Comparison of ENCODE assay signal across 28 mouse cellular contexts in genomic region chr14:72684857-72685370, GRCm38 (mm10). TPM values are rescaled to one million over a fixed set of nuclear protein-coding genes. Genes with fewer than 3 reads are reported as not detected.
DNase-seq lines count a peak whose midpoint lies in the region; ATAC-seq and TF ChIP-seq lines count a peak whose summit lies in the region.
"Had no signal": no experiment of that assay in that cellular context is flagged by ENCODE, and none has a peak within 500 bp of the region (broad histone marks: within the 10 kb centered on the region; RNA-seq: fewer than 3 reads in every experiment).

No protein-coding gene starts in this region.

- dilution Hi-C loops in CH12.LX (cut with MboI; ENCODE audit: extremely low pct_ligation_motif_present, extremely low pct_unique_long_range_greater_than_20kb, low sequenced_read_pairs): no loop called here

- H3K4me1 ChIP-seq in CH12.LX (ENCODE audit: control insufficient read depth in 1 of 2, insufficient read depth in 2 of 2): peaks cover 5 to 50% of the 10 kb centered on the region in 2 experiments
- no peaks in the 10 kb centered on the region for H3K4me1 ChIP-seq in hindbrain, embryonic 13.5 days (replicated peaks)
- H3K4me1 ChIP-seq: embryonic facial prominence, embryonic 15.5 days; kidney, embryonic 15.5 days; limb, embryonic 13.5 days; liver, embryonic 13.5 days; neural tube, embryonic 12.5 days had no signal

- H3K27me3 ChIP-seq in CH12.LX (replicated peaks): no peaks in the 10 kb centered on the region
- no peaks in the 10 kb centered on the region for H3K27me3 ChIP-seq in hindbrain, embryonic 13.5 days
- H3K27me3 ChIP-seq: embryonic facial prominence, embryonic 15.5 days; kidney, embryonic 15.5 days; limb, embryonic 13.5 days; liver, embryonic 13.5 days; neural tube, embryonic 12.5 days had no signal

- ATAC-seq in granulocyte monocyte progenitor cell, adult 5-6 weeks (replicated peaks; ENCODE audit: poor library complexity, severe bottlenecking): peak; percentile 91
- ATAC-seq in monocyte, adult 5-6 weeks (replicated peaks; ENCODE audit: insufficient number of reproducible peaks, low FRiP score, low TSS enrichment, poor library complexity, severe bottlenecking): peak; percentile 86
- no peak for ATAC-seq in hindbrain, embryonic 13.5 days (ENCODE audit: low FRiP score)
- ATAC-seq: forebrain, embryonic 14.5 days; inflammation-experienced regulatory T-cells, adult 6 months had no signal

- no peak for TF ChIP-seq CTCF in CH12.LX (conservative IDR thresholded peaks at IDR 0.05 in 1 of 2, IDR thresholded peaks at IDR 0.05 in 1 of 2; ENCODE audit: low read depth in 2 of 2, low read length in 2 of 2)

- TF ChIP-seq RAD21 in CH12.LX (IDR thresholded peaks at IDR 0.05; ENCODE audit: low read depth, low read length): no peak

- peaks cover 58% of the 10 kb centered on the region for H3K79me2 ChIP-seq in CH12.LX (replicated peaks; ENCODE audit: control insufficient read depth, extremely low read depth, insufficient read depth, poor library complexity, severe bottlenecking)

- 85% methylated on average over 4 of the region's 4 CpGs for WGBS in hindbrain, embryonic 13.5 days

- no peak overlapping the region; the same call in 1 of the 2 replicates for H3K9ac ChIP-seq in CH12.LX (ENCODE audit: insufficient read depth, low read depth)
- no peak overlapping the region for H3K9ac ChIP-seq in hindbrain, embryonic 13.5 days
- H3K9ac ChIP-seq: embryonic facial prominence, embryonic 15.5 days; hindbrain, embryonic 14.5 days; kidney, embryonic 15.5 days; limb, embryonic 13.5 days; liver, embryonic 13.5 days; lung, embryonic 14.5 days; neural tube, embryonic 12.5 days had no signal

- TF ChIP-seq POLR2A in CH12.LX (IDR thresholded peaks at IDR 0.05; ENCODE audit: low read depth, low read length): no peak

- in situ Hi-C loops in CH12.LX (cut with MboI; ENCODE audit: low pct_ligation_motif_present, low pct_unique_long_range_greater_than_20kb, low sequenced_read_pairs): no loop called here

- H3K27ac ChIP-seq in CH12.LX (ENCODE audit: insufficient read depth, low read depth): no peak overlapping the region
- no peak overlapping the region for H3K27ac ChIP-seq in hindbrain, embryonic 13.5 days
- H3K27ac ChIP-seq: embryonic facial prominence, embryonic 15.5 days; gastrocnemius, adult 2 months; hindbrain, embryonic 14.5 days; kidney, embryonic 15.5 days; limb, embryonic 13.5 days; liver, embryonic 13.5 days; neural tube, embryonic 12.5 days had no signal

- H3K4me3 ChIP-seq in CH12.LX (replicated peaks in 1 of 3; ENCODE audit: low read depth in 2 of 3, low read length in 2 of 3, poor library complexity in 1 of 3): no peak overlapping the region
- no peak overlapping the region for H3K4me3 ChIP-seq in hindbrain, embryonic 13.5 days
- H3K4me3 ChIP-seq: embryonic facial prominence, embryonic 15.5 days; gastrocnemius, adult 2 months; kidney, embryonic 15.5 days; limb, embryonic 13.5 days; liver, embryonic 13.5 days; neural tube, embryonic 12.5 days had no signal

- peak; percentile 19 for DNase-seq in lung, postnatal 25 days (ENCODE audit: low spot score)
- DNase-seq in lung, postnatal 10 days: no peak
- DNase-seq in CH12.LX (ENCODE audit: extremely low read depth): peak; percentile 56
- no peak for DNase-seq in urinary bladder, postnatal 36 days (ENCODE audit: low spot score in 2 of 2)
- DNase-seq in kidney, adult 8-10 months: no peak
- DNase-seq: adrenal gland, postnatal 25 days; cerebellum, adult 9-10 months; gastrocnemius, adult 2 months; heart, adult 11 months; heart, postnatal 10 days; kidney, postnatal 4 days; layer of hippocampus, adult 9-11 months; liver, embryonic 13.5 days; lung, embryonic 14.5 days; midbrain, embryonic 14.5 days; retina, postnatal 1 day; thymus, postnatal 25 days had no signal

- peak overlapping the region; percentile 9; the same call in 1 of the 2 replicates for H3K4me2 ChIP-seq in CH12.LX (ENCODE audit: insufficient read depth, low read depth, poor library complexity, severe bottlenecking)
- no peak overlapping the region for H3K4me2 ChIP-seq in hindbrain, embryonic 13.5 days
- H3K4me2 ChIP-seq: embryonic facial prominence, embryonic 15.5 days; heart, embryonic 11.5 days; hindbrain, embryonic 14.5 days; kidney, embryonic 15.5 days; limb, embryonic 13.5 days; liver, embryonic 13.5 days; lung, embryonic 14.5 days; neural tube, embryonic 12.5 days had no signal

- H3K9me3 ChIP-seq in CH12.LX (replicated peaks; ENCODE audit: low read length): peaks cover 2% of the 10 kb centered on the region
- no peaks in the 10 kb centered on the region for H3K9me3 ChIP-seq in hindbrain, embryonic 13.5 days
- H3K9me3 ChIP-seq: embryonic facial prominence, embryonic 15.5 days; kidney, embryonic 15.5 days; limb, embryonic 13.5 days; liver, embryonic 13.5 days; neural tube, embryonic 12.5 days had no signal

- no peak for TF ChIP-seq EP300 in CH12.LX (IDR thresholded peaks at IDR 0.05; ENCODE audit: low read length)

- peaks cover 20 to 52% of the 10 kb centered on the region in 2 experiments for H3K36me3 ChIP-seq in CH12.LX (replicated peaks in 1 of 2; ENCODE audit: control insufficient read depth in 1 of 2, insufficient read depth in 1 of 2, low read length in 1 of 2)
- H3K36me3 ChIP-seq in hindbrain, embryonic 13.5 days: no peaks in the 10 kb centered on the region
- H3K36me3 ChIP-seq: embryonic facial prominence, embryonic 15.5 days; limb, embryonic 13.5 days; liver, embryonic 13.5 days; neural tube, embryonic 12.5 days had no signal

TF ChIP-seq in CH12.LX, 34 proteins besides CTCF, POLR2A, EP300 and RAD21:
- TF ChIP-seq UBTF (IDR thresholded peaks at IDR 0.05; ENCODE audit: low read depth, low read length): no peak
- TF ChIP-seq HCFC1 (IDR thresholded peaks at IDR 0.05; ENCODE audit: low read depth, low read length): no peak
- TF ChIP-seq GABPA (IDR thresholded peaks at IDR 0.05; ENCODE audit: insufficient replicate concordance, low read depth, low read length): no peak
- TF ChIP-seq USF1 (IDR thresholded peaks at IDR 0.05; ENCODE audit: low read depth, low read length): no peak
- TF ChIP-seq RCOR1 (conservative IDR thresholded peaks at IDR 0.05; ENCODE audit: low read depth, low read length): no peak
- TF ChIP-seq TCF12 (IDR thresholded peaks at IDR 0.05; ENCODE audit: low read depth, low read length): no peak
- no peak for TF ChIP-seq MEF2A (IDR thresholded peaks at IDR 0.05; ENCODE audit: borderline replicate concordance, low read depth, low read length)
- TF ChIP-seq SIN3A (IDR thresholded peaks at IDR 0.05; ENCODE audit: low read length): no peak
- TF ChIP-seq E2F4 (IDR thresholded peaks at IDR 0.05; ENCODE audit: insufficient replicate concordance, low read depth, low read length): no peak
- TF ChIP-seq CHD1 (IDR thresholded peaks at IDR 0.05; ENCODE audit: low read depth, low read length): no peak
- no peak for TF ChIP-seq USF2 (conservative IDR thresholded peaks at IDR 0.05; ENCODE audit: low read depth, low read length)
- TF ChIP-seq MAZ (IDR thresholded peaks at IDR 0.05; ENCODE audit: low read depth, low read length): no peak
- TF ChIP-seq MYC (IDR thresholded peaks at IDR 0.05; ENCODE audit: low read depth, low read length): no peak
- no peak; the same call in 1 of the 2 replicates for TF ChIP-seq ETS1 (conservative IDR thresholded peaks at IDR 0.05; ENCODE audit: low read depth, low read length)
- no peak for TF ChIP-seq JUN (IDR thresholded peaks at IDR 0.05; ENCODE audit: insufficient read depth, low read depth, low read length)
- no peak for TF ChIP-seq MXI1 (IDR thresholded peaks at IDR 0.05; ENCODE audit: low read depth, low read length)

RNA-seq across cellular contexts. Expression of gene Fndc3a, which starts 24.9 kb away (rescaled TPM):
- total RNA-seq in CH12.LX (2012; rRNA removed) (35.4 and 48.6 TPM in 2 replicates), CH12.LX (2014; rRNA removed) (40.0 and 40.5 TPM in 2 replicates)
- 32.4 and 35.4 TPM in 2 replicates for polyA plus RNA-seq in CH12.LX (2012; ENCODE audit: insufficient read length, low read depth)
- 55.4 and 60.0 TPM in 2 replicates for total RNA-seq in granulocyte monocyte progenitor cell, adult 5-6 weeks (2014; fragmentation: Nextera tagmentation)
- total RNA-seq in granulocyte monocyte progenitor cell, adult 5-6 weeks (2017): 46.7 and 54.3 TPM in 2 replicates
- total RNA-seq in monocyte, adult 5-6 weeks (2017): 86.5 to 152 TPM (median 126 TPM) in 3 replicates
- 53.4 and 55.2 TPM in 2 replicates for polyA plus RNA-seq in hindbrain, embryonic 13.5 days (2015; fragmentation: Nextera tagmentation; extraction: Ambion mirVana)

Comparison
In these comparisons a context has a peak if more than half of its experiments do, and no peak if none do; other contexts are left out.
1. DNase-seq: peak in lung, postnatal 25 days (single experiment) and CH12.LX (single experiment); none in lung, postnatal 10 days (single experiment), urinary bladder, postnatal 36 days (0 of 2) and kidney, adult 8-10 months (0 of 2).